Mouse (Mus musculus) embryonic fibroblast, embryonic 13.5 days (primary cell): ENCODE measurements around the gene Dnajc14.

Experiments
- CTCF ChIP-seq: IDR thresholded peaks from 2 replicates; pipeline ENCODE4 v1.5.1; 2011; ENCODE audit warnings: mild to moderate bottlenecking, control low read depth, low read length, moderate library complexity, borderline replicate concordance; ENCODE audit not compliant: insufficient read depth
- POLR2A ChIP-seq: IDR thresholded peaks from 2 replicates; pipeline ENCODE4 v1.6.1; 2011; ENCODE audit warnings: low read depth, mild to moderate bottlenecking, control low read depth, low read length, moderate library complexity

DNA sequence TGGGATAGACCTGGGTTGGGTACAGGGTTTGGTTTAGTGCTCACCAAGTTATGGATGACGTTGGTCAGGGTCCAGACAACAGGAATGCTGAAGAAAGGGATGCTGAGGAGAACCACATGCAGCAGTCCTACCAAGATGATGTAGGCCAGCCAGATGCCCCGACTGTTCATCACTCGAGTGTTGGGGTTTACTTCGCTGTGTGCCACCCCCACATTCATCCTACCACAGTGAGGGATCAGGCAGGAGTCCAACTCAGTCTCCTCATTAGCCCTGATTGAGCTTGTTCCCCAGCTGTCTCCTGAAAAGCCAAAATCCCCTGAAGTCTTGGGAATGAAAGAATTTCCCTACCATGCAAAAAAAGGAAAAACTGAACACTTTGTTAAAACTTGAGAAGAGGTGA lies 16.4 kb downstream of the Dnajc14 start:
- TF ChIP-seq POLR2A (no peak), CTCF (no peak)
